Mouse (Mus musculus): Measurements from ENCODE around the gene Slc22a23. TPM values are rescaled to one million over a fixed set of nuclear protein-coding genes. Genes with fewer than 3 reads are reported as not detected.

The Slc22a23 gene
- total RNA-seq, 1 experiment from 2014 or later = 14.1 TPM

DNA sequence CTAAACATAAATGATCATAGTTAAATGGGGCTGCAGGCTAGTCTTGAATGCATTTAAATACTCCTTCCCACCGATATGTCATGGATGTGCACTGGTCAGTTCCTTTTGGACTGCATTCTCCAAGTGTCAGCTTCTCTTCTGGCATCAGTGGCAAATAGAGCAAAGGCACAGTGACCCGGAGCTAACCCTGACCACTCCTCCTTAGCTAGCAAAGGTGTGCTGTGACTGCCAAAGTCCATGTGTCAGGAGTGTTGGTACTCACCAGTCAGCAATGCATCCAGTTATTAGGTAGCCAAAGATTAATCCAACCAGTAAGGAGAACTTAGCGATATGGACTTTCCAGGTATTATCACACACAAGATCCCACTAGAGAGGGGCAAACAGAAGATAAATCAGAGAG lies 40.1 kb downstream of the Slc22a23 start:
- no peak for ATAC-seq (replicated peaks; ENCODE audit: low read depth, poor library complexity, severe bottlenecking)

DNA sequence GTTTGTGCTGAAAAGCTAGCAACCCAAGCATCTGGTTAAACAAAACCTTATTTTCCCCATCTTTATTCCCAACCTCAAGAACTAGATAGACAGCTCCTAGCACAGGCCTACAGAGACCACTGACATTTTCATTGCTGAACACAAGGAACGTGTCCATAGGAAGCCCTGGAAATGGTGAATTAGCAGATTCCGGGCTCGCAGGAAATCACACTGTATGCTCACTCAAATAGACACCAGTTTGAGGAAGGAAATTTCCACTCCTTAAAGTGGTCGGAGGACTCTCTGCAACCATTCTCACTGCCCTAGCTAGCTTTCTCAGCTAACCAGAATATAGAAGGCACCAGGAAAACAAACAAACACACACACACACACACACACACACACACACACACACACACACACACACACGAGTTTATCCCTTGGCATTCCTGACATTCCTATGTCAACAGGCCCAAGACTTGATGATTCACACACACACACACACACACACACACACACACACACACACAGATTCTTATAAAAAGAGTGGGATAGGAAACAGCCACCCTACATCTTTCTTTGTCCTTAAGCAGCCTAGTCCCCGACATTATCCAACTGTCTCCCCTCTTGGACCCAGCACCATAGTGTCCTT lies 41.5 kb downstream of the Slc22a23 start:
- ATAC-seq (replicated peaks; ENCODE audit: low read depth, poor library complexity, severe bottlenecking) = no peak

GRCm38 (mm10) chr13:34301585-34301984 lies 43.4 kb downstream of the Slc22a23 start:
- no peak for ATAC-seq (replicated peaks; ENCODE audit: low read depth, poor library complexity, severe bottlenecking)

GRCm38 (mm10) chr13:34299351-34300333 lies 45.3 kb downstream of the Slc22a23 start:
- ATAC-seq (replicated peaks; ENCODE audit: low read depth, poor library complexity, severe bottlenecking) = peak; percentile 66; the same call in 1 of the 2 replicates

GRCm38 (mm10) chr13:34298674-34299073 lies 46.3 kb downstream of the Slc22a23 start:
- ATAC-seq (replicated peaks; ENCODE audit: low read depth, poor library complexity, severe bottlenecking) = no peak

DNA sequence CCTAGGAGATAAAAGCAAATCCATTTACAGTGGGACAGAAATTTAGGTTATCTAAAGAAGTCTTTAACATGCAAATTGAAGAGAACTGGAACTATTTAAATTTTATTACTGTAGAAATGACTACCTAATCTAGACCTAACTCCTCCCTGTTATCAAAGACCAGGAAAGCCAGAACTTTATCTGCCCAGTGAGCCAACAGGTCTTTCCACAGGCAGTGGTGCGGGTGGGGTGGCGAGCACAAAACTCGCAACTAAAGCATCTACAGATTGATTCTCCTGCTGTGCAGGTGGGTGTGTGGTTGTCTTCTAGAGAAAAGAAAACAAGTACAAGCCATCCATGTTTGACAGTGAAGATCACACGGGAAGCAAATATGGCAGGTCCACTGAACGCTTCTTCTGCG lies 46.9 kb downstream of the Slc22a23 start:
- no peak for ATAC-seq (replicated peaks; ENCODE audit: low read depth, poor library complexity, severe bottlenecking)

DNA sequence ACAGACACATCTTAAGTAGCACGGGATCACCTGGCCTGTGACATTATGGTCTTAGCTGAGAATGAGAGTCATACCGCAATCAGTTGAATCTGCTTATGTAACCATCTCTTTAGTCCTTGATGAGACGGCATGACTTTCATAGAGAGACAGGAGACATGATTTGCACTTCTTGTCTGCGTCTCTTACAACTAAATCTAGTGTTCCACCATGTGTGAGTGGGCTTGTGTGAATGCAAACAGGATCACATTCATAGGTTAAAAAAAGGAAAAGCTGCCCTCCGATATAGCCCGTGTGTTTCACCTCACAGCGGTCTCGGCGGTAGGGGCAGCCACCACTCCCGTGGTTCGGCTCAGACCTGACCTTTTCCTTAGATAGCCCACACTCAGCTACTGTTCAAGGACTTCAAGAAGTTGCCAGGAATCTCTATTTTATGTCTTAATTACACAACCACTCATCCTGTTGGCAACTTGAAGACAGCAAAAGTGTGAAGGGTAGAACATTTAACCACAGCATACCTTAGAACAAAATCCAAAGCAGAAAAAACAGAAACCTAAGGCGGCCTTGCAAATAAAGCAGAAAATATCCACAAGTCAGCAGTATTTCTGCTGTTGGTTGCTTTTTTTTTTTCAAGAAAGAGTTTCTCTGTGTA lies 49.1 kb downstream of the Slc22a23 start:
- ATAC-seq (replicated peaks; ENCODE audit: low read depth, poor library complexity, severe bottlenecking) = no peak

GRCm38 (mm10) chr13:34294212-34294611 lies 50.8 kb downstream of the Slc22a23 start:
- ATAC-seq (replicated peaks; ENCODE audit: low read depth, poor library complexity, severe bottlenecking) = no peak

GRCm38 (mm10) chr13:34292042-34292441 lies 52.9 kb downstream of the Slc22a23 start:
- no peak for ATAC-seq (replicated peaks; ENCODE audit: low read depth, poor library complexity, severe bottlenecking)

- ATAC-seq (replicated peaks; ENCODE audit: low read depth, poor library complexity, severe bottlenecking) = no peak
Measured at GRCm38 (mm10) chr13:34290346-34290745, 54.6 kb downstream of the Slc22a23 start.

DNA sequence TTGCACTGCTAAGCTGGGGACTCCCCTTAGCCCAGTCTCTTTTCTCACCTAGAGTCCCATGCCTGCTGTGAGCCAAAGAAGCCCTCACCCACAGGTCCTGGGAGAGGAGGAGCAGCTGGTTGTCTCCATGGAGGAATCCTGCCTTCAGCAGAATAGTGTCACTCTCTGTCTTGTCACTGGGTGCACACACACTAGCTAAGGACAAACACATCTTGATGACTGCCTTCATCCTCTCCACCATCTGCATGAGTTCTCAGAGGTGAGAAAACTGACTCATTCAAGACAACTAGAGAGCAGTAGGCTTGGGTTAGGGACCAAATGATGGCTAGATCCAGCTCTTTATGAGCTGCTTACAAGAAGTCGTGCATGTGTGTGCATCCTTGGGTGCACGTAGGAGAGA lies 55.4 kb downstream of the Slc22a23 start:
- ATAC-seq (replicated peaks; ENCODE audit: low read depth, poor library complexity, severe bottlenecking) = no peak

- no peak for ATAC-seq (replicated peaks; ENCODE audit: low read depth, poor library complexity, severe bottlenecking)
Measured at GRCm38 (mm10) chr13:34288129-34288528, 56.9 kb downstream of the Slc22a23 start.

- no peak for ATAC-seq (replicated peaks; ENCODE audit: low read depth, poor library complexity, severe bottlenecking)
Measured at GRCm38 (mm10) chr13:34287601-34288083, 57.3 kb downstream of the Slc22a23 start.

GRCm38 (mm10) chr13:34281360-34281759 lies 63.6 kb downstream of the Slc22a23 start:
- ATAC-seq (replicated peaks; ENCODE audit: low read depth, poor library complexity, severe bottlenecking) = no peak

GRCm38 (mm10) chr13:34278759-34279270 lies 66.2 kb downstream of the Slc22a23 start:
- no peak for ATAC-seq (replicated peaks; ENCODE audit: low read depth, poor library complexity, severe bottlenecking)

GRCm38 (mm10) chr13:34278288-34278701 lies 66.7 kb downstream of the Slc22a23 start:
- ATAC-seq (replicated peaks; ENCODE audit: low read depth, poor library complexity, severe bottlenecking) = peak; percentile 78

DNA sequence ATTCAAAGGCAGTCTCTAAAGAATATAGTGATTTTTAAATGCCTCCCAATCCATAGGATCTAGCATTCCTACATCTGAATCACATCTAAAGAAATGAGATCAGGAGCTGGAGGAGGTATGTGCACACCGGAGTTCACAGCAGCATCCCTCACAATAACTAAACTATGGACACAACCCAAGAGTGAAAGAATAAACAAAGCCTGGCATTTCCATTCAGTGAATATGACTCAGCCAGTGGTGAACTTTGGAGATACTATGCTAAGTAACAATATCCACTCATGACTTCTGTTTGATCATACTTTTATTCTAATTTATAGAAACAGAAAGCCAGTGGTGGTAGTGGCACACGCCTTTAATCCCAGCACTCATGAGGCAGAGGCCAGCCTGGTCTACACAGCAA lies 67.4 kb downstream of the Slc22a23 start:
- ATAC-seq (replicated peaks; ENCODE audit: low read depth, poor library complexity, severe bottlenecking) = no peak

DNA sequence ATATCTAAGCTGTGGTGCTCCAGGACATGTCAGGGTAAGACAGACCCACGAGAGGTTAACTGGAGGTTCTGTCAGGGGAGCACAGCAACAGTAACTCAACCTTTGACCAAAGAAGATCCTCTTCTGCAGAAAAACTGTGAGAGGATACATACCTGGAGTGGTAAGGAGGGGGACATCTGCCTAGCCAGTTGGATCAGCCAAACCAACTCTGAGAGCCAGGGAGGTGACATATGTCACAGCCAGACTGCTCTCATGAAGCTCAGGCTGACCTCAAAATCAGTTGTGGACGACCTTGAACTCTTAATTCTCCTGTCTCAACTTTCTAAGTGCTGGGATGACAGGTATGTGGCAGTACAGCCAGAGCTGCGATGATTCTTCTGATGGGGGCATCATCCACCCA lies 68.0 kb downstream of the Slc22a23 start:
- ATAC-seq (replicated peaks; ENCODE audit: low read depth, poor library complexity, severe bottlenecking) = no peak

- ATAC-seq (replicated peaks; ENCODE audit: low read depth, poor library complexity, severe bottlenecking) = no peak
Measured at GRCm38 (mm10) chr13:34274890-34275289, 70.1 kb downstream of the Slc22a23 start.

DNA sequence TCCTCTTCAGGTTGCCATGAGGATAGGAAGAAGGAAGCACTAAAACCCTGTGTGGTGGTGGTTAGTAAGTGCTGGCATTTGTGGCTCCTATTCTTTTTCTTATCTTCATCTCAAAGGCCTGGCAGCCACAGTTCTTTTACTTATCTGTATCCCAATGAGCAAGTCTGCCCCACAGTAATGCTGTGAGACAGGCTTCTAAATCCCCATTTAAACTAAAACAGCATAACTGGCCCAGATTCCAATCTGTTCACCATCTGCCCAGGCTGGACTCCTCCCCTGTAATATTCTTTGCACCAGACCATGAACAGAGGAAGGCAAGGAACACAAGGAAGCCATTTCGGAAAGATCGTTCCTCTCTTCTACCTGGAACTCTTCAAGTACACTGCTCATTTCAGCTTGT lies 70.6 kb downstream of the Slc22a23 start:
- no peak for ATAC-seq (replicated peaks; ENCODE audit: low read depth, poor library complexity, severe bottlenecking)

Measured in common myeloid progenitor, adult 5-6 weeks (primary cell).